Mouse (Mus musculus) C2C12 (cell line): ENCODE data around the gene Srrd.

Experiments
- CTCF ChIP-seq: IDR thresholded peaks from one replicate; pipeline ENCODE4 v1.5.1; 2011; ENCODE audit not compliant: control insufficient read depth, insufficient read depth, insufficient read length
- MAX ChIP-seq: IDR thresholded peaks from one replicate; pipeline ENCODE4 v1.6.1; 2011; ENCODE audit warnings: mild to moderate bottlenecking, control low read depth
- MYOD1 ChIP-seq: IDR thresholded peaks from one replicate; pipeline ENCODE4 v1.6.1; 2011; ENCODE audit warnings: low read depth; ENCODE audit not compliant: control insufficient read depth, insufficient read length

- no peak for TF ChIP-seq CTCF
- TF ChIP-seq MYOD1 = no peak
- no peak for TF ChIP-seq MAX
Measured at GRCm38 (mm10) chr5:112356322-112356721, 13.5 kb upstream of the Srrd start.
